8 mouse cellular contexts compared by ENCODE assay signal in genomic region chr16:49858161-49858906, GRCm38 (mm10). TPM values are rescaled to one million over a fixed set of nuclear protein-coding genes. Genes with fewer than 3 reads are reported as not detected.
DNase-seq lines count a peak whose midpoint lies in the region; ATAC-seq and TF ChIP-seq lines count a peak whose summit lies in the region.

No protein-coding gene starts in this region.

- 76% methylated on average over 9 of the region's 9 CpGs for WGBS in forebrain, embryonic 13.5 days
- 82% methylated on average over 9 of the region's 9 CpGs for WGBS in forebrain, embryonic 12.5 days
- 31% methylated on average over 9 of the region's 9 CpGs for WGBS in liver, embryonic 12.5 days (ENCODE audit: insufficient replicate concordance)
- WGBS in stomach, postnatal 0 days = 44% methylated on average over 9 of the region's 9 CpGs

- TF ChIP-seq EP300 in stomach, postnatal 0 days (optimal IDR thresholded peaks at IDR 0.05) = no peak

- H3K27me3 ChIP-seq in forebrain, embryonic 13.5 days = no peaks in the 10 kb centered on the region
- H3K27me3 ChIP-seq in forebrain, embryonic 12.5 days = no peaks in the 10 kb centered on the region
- H3K27me3 ChIP-seq in liver, embryonic 12.5 days (replicated peaks) = no peaks in the 10 kb centered on the region
- H3K27me3 ChIP-seq in stomach, postnatal 0 days (ENCODE audit: control insufficient read depth, insufficient read depth, low read length) = no peaks in the 10 kb centered on the region

- 0 out of 2 replicates have a peak, but pooled peaks cover 3% of the 10 kb centered on the region for H3K36me3 ChIP-seq in forebrain, embryonic 13.5 days (ENCODE audit: poor library complexity, severe bottlenecking)
- no peaks in the 10 kb centered on the region for H3K36me3 ChIP-seq in forebrain, embryonic 12.5 days (replicated peaks)
- H3K36me3 ChIP-seq in liver, embryonic 12.5 days = peaks cover 53% of the 10 kb centered on the region
- no peaks in the 10 kb centered on the region for H3K36me3 ChIP-seq in stomach, postnatal 0 days (ENCODE audit: control insufficient read depth, insufficient read depth, low read length)

- no peak for TF ChIP-seq CTCF in stomach, postnatal 0 days (IDR thresholded peaks at IDR 0.05; ENCODE audit: low read depth)

- peaks cover 26% of the 10 kb centered on the region for H3K4me1 ChIP-seq in forebrain, embryonic 13.5 days
- H3K4me1 ChIP-seq in forebrain, embryonic 12.5 days = peaks cover 22% of the 10 kb centered on the region
- peaks cover 63% of the 10 kb centered on the region for H3K4me1 ChIP-seq in liver, embryonic 12.5 days
- H3K4me1 ChIP-seq in stomach, postnatal 0 days (replicated peaks; ENCODE audit: control insufficient read depth, insufficient read depth) = no peaks in the 10 kb centered on the region; the same call in 1 of the 2 replicates

- no peak overlapping the region for H3K9ac ChIP-seq in forebrain, embryonic 13.5 days
- no peak overlapping the region for H3K9ac ChIP-seq in forebrain, embryonic 12.5 days
- peak overlapping the region; percentile 100 for H3K9ac ChIP-seq in liver, embryonic 12.5 days
- no peak overlapping the region for H3K9ac ChIP-seq in stomach, postnatal 0 days (ENCODE audit: low read length)

- peak overlapping the region; percentile 21; the same call in 1 of the 2 replicates for H3K4me3 ChIP-seq in forebrain, embryonic 13.5 days
- no peak overlapping the region for H3K4me3 ChIP-seq in forebrain, embryonic 12.5 days (replicated peaks)
- peak overlapping the region; percentile 97 for H3K4me3 ChIP-seq in liver, embryonic 12.5 days
- H3K4me3 ChIP-seq in stomach, postnatal 0 days (ENCODE audit: low read depth, low read length) = peak overlapping the region; percentile 27

- no peaks in the 10 kb centered on the region for H3K9me3 ChIP-seq in forebrain, embryonic 13.5 days (replicated peaks)
- no peaks in the 10 kb centered on the region for H3K9me3 ChIP-seq in forebrain, embryonic 12.5 days
- H3K9me3 ChIP-seq in liver, embryonic 12.5 days (replicated peaks) = no peaks in the 10 kb centered on the region
- no peaks in the 10 kb centered on the region for H3K9me3 ChIP-seq in stomach, postnatal 0 days (ENCODE audit: control insufficient read depth, low read length)

- ATAC-seq in forebrain, embryonic 13.5 days = no peak
- no peak for ATAC-seq in forebrain, embryonic 12.5 days (ENCODE audit: low FRiP score)
- no peak for ATAC-seq in liver, embryonic 12.5 days
- no peak for ATAC-seq in stomach, postnatal 0 days (ENCODE audit: low FRiP score, low TSS enrichment)

- no peak overlapping the region for H3K27ac ChIP-seq in forebrain, embryonic 13.5 days
- no peak overlapping the region for H3K27ac ChIP-seq in forebrain, embryonic 12.5 days
- H3K27ac ChIP-seq in liver, embryonic 12.5 days = peak overlapping the region; percentile 99
- H3K27ac ChIP-seq in stomach, postnatal 0 days (replicated peaks) = peak overlapping the region; percentile 53

- peak; percentile 42 to 55 for DNase-seq in spleen, postnatal 36 days (ENCODE audit: low spot score in 2 of 2)
- no peak for DNase-seq in spleen, adult 12 weeks (ENCODE audit: low spot score)
- DNase-seq in stomach, postnatal 0 days (ENCODE audit: low spot score) = no peak
- no peak for DNase-seq in MN1 (ENCODE audit: low spot score)
- DNase-seq in adrenal gland, adult 18-20 months (ENCODE audit: low spot score in 2 of 2) = no peak

- peak overlapping the region; percentile 48 for H3K4me2 ChIP-seq in forebrain, embryonic 13.5 days
- no peak overlapping the region for H3K4me2 ChIP-seq in forebrain, embryonic 12.5 days
- peak overlapping the region; percentile 71 for H3K4me2 ChIP-seq in liver, embryonic 12.5 days
- peak overlapping the region; percentile 54 for H3K4me2 ChIP-seq in stomach, postnatal 0 days (replicated peaks; ENCODE audit: low read depth)

RNA-seq across cellular contexts. Expression of gene Cd47, which starts 58.0 kb away (rescaled TPM):
- polyA plus RNA-seq in forebrain, embryonic 13.5 days (2015; fragmentation: Nextera tagmentation; extraction: Ambion mirVana) = 72.9 and 80.4 TPM in 2 replicates
- 61.0 and 61.4 TPM in 2 replicates for polyA plus RNA-seq in forebrain, embryonic 12.5 days (2016; fragmentation: Nextera tagmentation; extraction: Ambion mirVana)
- 308 and 327 TPM in 2 replicates for polyA plus RNA-seq in liver, embryonic 12.5 days (2016; fragmentation: Nextera tagmentation; extraction: Ambion mirVana)
- 95.2 and 100 TPM in 2 replicates for polyA plus RNA-seq in stomach, postnatal 0 days (2015; fragmentation: Nextera tagmentation; extraction: Ambion mirVana)
- 100 to 1,000 TPM in 1 of 2 experiments, 10 to 100 TPM in 1; 87.8 to 195 TPM for total RNA-seq in adrenal gland, adult 18-20 months (2021)

Comparison
In these comparisons a context has a peak if more than half of its experiments do, and no peak if none do; other contexts are left out.
1. DNase-seq: peak in spleen, postnatal 36 days (2 of 2); none in spleen, adult 12 weeks (single experiment), stomach, postnatal 0 days (single experiment), MN1 (single experiment) and adrenal gland, adult 18-20 months (0 of 2).
2. H3K27ac ChIP-seq: peak in liver, embryonic 12.5 days (single experiment) and stomach, postnatal 0 days (single experiment); none in forebrain, embryonic 13.5 days (single experiment) and forebrain, embryonic 12.5 days (single experiment).